Mouse (Mus musculus): ENCODE measurements at regions not wholly inside any gene's neighbourhood (a gene's known extent, or its start where the extent isn't known, plus 50 kb on each side); places are given as distances from the start of the nearest gene placed in this dataset.
A peak's percentile ranks its signal among the peaks of the same experiment; 100 is the strongest.

DNA sequence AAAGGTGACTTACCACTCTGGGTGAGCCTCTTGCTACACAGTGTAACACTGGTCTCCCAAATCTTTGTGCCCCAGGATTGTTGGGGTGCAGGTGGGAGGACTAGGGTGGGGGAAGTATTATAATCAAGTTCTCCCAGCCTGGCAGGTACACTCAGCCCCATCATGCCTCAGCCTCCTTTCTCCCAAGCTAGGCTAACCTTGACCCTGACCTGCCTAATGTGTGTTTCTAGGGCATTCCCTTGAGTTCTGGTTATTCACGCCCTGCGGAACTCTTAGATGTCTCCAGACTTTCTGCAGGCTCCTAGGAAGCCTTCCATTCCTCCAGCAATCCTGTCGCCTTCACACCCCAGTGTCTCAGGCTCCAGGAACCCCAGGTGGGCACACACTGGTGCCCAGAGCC is 73.5 kb downstream of the Gadd45g start:
- H3K9me3 ChIP-seq (ENCODE audit: control insufficient read depth, low read length): no peaks in the 10 kb centered on the region
- WGBS: 38% methylated on average over 3 of the region's 3 CpGs
- no peak overlapping the region for H3K9ac ChIP-seq (ENCODE audit: low read depth, low read length, severe bottlenecking)
- no peak for ATAC-seq (ENCODE audit: low FRiP score, low read depth)
- no peak overlapping the region for H3K4me3 ChIP-seq (replicated peaks; ENCODE audit: low read length)
- H3K36me3 ChIP-seq (ENCODE audit: control insufficient read depth, insufficient read depth, low read length): no peaks in the 10 kb centered on the region
- DNase-seq (ENCODE audit: low spot score): no peak
- no peak for TF ChIP-seq POLR2A (IDR thresholded peaks at IDR 0.05; ENCODE audit: borderline replicate concordance, extremely low read depth, insufficient read depth, insufficient read length)
- H3K27ac ChIP-seq (replicated peaks; ENCODE audit: low read depth, low read length): peak overlapping the region; percentile 71; the same call in 1 of the 2 replicates
- no peak overlapping the region for H3K4me2 ChIP-seq (replicated peaks; ENCODE audit: low read depth, low read length, severe bottlenecking)
- peaks cover 38% of the 10 kb centered on the region for H3K4me1 ChIP-seq (ENCODE audit: control insufficient read depth, insufficient read depth, low read length)
- no peaks in the 10 kb centered on the region for H3K27me3 ChIP-seq (ENCODE audit: control insufficient read depth, insufficient read depth, low read length)

DNA sequence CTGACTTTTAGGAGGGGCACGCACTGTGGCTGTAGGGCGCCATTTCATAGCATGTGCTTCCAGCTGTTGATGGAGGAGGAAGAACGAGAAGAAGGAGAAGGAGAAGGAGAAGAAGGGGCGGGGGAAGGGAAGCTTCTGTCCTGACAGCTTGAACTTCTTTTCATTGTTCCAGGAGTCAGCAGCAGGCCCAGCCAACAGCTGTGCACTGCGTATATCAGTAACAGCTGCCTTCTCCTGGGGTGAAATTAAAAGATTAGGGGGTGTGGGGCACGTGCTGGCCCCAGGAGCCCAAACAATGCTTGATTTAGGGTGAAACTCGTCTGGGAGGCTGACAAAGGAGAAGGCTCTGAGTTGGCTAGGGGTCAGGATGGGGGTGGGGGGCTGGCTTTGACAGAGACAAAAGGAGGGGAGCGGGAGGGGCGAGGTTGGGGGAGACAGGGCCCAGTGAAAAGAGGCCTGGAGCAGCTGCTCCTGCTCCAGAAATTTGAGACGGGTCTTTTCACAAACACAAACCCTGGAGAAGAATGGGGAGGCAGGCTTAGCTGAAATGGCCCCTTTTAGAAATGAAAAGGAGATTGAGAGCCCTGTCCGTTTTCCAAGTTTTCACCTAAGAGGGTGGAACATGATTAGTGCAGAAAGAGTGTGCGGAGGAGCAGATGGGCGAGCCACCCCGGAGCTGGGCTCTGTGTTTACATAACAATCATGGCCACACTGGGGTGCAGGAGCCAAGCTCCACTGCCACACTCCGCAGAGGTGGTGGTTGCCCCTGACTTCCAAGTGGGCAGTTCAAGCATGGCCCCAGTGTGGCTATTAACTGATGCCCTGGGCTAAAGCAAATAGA is 74.3 kb downstream of the Gadd45g start:
- Histone ChIP-seq H3K36me3 (ENCODE audit: control insufficient read depth, insufficient read depth, low read length) (no peaks in the 10 kb centered on the region), H3K27me3 (ENCODE audit: control insufficient read depth, insufficient read depth, low read length) (no peaks in the 10 kb centered on the region), H3K9ac (ENCODE audit: low read depth, low read length, severe bottlenecking) (no peak overlapping the region), H3K4me1 (ENCODE audit: control insufficient read depth, insufficient read depth, low read length) (peaks cover 38% of the 10 kb centered on the region), H3K27ac (replicated peaks; ENCODE audit: low read depth, low read length) (peak overlapping the region; percentile 71), H3K9me3 (ENCODE audit: control insufficient read depth, low read length) (no peaks in the 10 kb centered on the region), H3K4me3 (replicated peaks; ENCODE audit: low read length) (no peak overlapping the region), H3K4me2 (replicated peaks; ENCODE audit: low read depth, low read length, severe bottlenecking) (peak overlapping the region; percentile 19; the same call in 1 of the 2 replicates)
- DNase-seq (ENCODE audit: low spot score) (peak; percentile 87), ATAC-seq (ENCODE audit: low FRiP score, low read depth) (peak; percentile 88)
- WGBS: 8% methylated on average over 15 of the region's 15 CpGs
- no peak for TF ChIP-seq POLR2A (IDR thresholded peaks at IDR 0.05; ENCODE audit: borderline replicate concordance, extremely low read depth, insufficient read depth, insufficient read length)

DNA sequence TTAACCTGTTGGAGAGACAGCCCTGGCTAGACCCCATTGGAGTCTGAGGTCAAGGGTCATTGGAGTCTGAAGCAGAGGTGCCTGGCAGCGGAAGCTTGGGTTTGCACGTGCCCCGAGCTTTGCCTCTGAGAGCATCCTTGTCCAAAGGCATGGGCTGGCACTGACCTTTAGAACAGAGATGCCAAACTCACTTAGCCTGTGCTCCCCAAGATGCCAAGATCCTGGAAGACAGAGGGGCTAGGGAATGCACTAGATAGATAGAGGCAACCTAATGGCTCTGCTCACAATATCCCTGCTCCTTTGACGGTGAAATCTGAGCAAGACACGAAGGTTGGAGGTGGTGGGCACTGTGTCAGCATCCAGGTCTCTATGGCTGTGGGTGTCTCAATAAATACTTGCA is 75.1 kb downstream of the Gadd45g start:
- TF ChIP-seq POLR2A (IDR thresholded peaks at IDR 0.05; ENCODE audit: borderline replicate concordance, extremely low read depth, insufficient read depth, insufficient read length): no peak

DNA sequence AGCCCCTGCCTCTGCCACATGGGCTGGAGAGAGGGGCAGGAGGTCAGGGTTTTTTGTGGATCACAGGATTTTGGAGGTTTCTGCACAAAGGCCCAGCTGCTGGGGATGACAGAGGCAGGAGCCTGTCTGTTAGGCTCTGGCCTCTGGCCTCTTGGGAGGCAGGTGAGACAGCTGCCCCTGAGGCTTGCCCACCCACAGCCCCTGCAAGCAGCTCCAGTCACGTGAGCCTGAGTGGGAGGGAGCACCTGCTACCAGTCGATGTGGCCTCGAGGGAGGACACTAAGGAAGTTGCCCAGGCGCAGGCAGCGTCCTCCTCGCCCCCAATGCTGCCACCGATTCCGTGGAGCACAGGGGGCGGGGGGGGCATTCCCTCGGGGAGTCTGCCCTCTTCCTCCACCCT is 80.3 kb downstream of the Gadd45g start:
- 46% methylated on average over 9 of the region's 10 CpGs for WGBS

More for the DNA sequence above, 75.1 kb downstream of the Gadd45g start:
- Histone ChIP-seq H3K36me3 (ENCODE audit: control insufficient read depth, insufficient read depth, low read length) (no peaks in the 10 kb centered on the region), H3K9ac (ENCODE audit: low read depth, low read length, severe bottlenecking) (no peak overlapping the region), H3K4me1 (ENCODE audit: control insufficient read depth, insufficient read depth, low read length) (peaks cover 38% of the 10 kb centered on the region), H3K27me3 (ENCODE audit: control insufficient read depth, insufficient read depth, low read length) (no peaks in the 10 kb centered on the region), H3K27ac (replicated peaks; ENCODE audit: low read depth, low read length) (no peak overlapping the region), H3K9me3 (ENCODE audit: control insufficient read depth, low read length) (no peaks in the 10 kb centered on the region), H3K4me3 (replicated peaks; ENCODE audit: low read length) (no peak overlapping the region), H3K4me2 (replicated peaks; ENCODE audit: low read depth, low read length, severe bottlenecking) (no peak overlapping the region)
- 66% methylated on average over 5 of the region's 5 CpGs for WGBS
- DNase-seq (ENCODE audit: low spot score) (no peak), ATAC-seq (ENCODE audit: low FRiP score, low read depth) (no peak)

DNA sequence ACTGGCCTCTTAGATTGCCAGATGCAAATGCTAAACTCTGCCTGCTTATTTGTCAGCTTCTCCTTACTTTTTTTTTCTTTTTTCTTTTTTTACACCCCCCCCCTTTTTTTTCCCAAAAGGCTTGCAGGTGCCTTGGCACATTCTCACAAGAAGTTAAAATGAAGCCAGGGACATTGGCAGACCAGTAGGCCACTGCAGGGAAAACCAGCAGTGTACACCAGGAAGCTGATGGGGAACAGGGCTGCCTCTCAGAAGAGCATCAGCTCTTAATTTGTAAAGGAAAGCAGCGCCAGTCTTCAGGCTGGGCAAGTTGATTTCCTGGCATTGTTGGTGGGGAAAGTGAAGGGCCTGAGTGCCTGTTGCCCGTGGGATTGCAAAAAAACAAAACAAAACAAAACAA is 83.3 kb downstream of the Gadd45g start:
- H3K27ac ChIP-seq (replicated peaks; ENCODE audit: low read depth, low read length): no peak overlapping the region
- 54% methylated on average over 2 of the region's 2 CpGs for WGBS
- ATAC-seq (ENCODE audit: low FRiP score, low read depth): no peak

More for the DNA sequence above, 80.3 kb downstream of the Gadd45g start:
- Histone ChIP-seq H3K36me3 (ENCODE audit: control insufficient read depth, insufficient read depth, low read length) (no peaks in the 10 kb centered on the region), H3K4me2 (replicated peaks; ENCODE audit: low read depth, low read length, severe bottlenecking) (no peak overlapping the region), H3K9ac (ENCODE audit: low read depth, low read length, severe bottlenecking) (no peak overlapping the region), H3K9me3 (ENCODE audit: control insufficient read depth, low read length) (no peaks in the 10 kb centered on the region), H3K27ac (replicated peaks; ENCODE audit: low read depth, low read length) (no peak overlapping the region), H3K4me3 (replicated peaks; ENCODE audit: low read length) (no peak overlapping the region), H3K4me1 (ENCODE audit: control insufficient read depth, insufficient read depth, low read length) (peaks cover 8% of the 10 kb centered on the region), H3K27me3 (ENCODE audit: control insufficient read depth, insufficient read depth, low read length) (no peaks in the 10 kb centered on the region)
- DNase-seq (ENCODE audit: low spot score) (no peak), ATAC-seq (ENCODE audit: low FRiP score, low read depth) (no peak)
- no peak for TF ChIP-seq POLR2A (IDR thresholded peaks at IDR 0.05; ENCODE audit: borderline replicate concordance, extremely low read depth, insufficient read depth, insufficient read length)

More for the DNA sequence above, 83.3 kb downstream of the Gadd45g start:
- Histone ChIP-seq H3K9ac (ENCODE audit: low read depth, low read length, severe bottlenecking) (no peak overlapping the region), H3K27me3 (ENCODE audit: control insufficient read depth, insufficient read depth, low read length) (no peaks in the 10 kb centered on the region), H3K9me3 (ENCODE audit: control insufficient read depth, low read length) (no peaks in the 10 kb centered on the region), H3K36me3 (ENCODE audit: control insufficient read depth, insufficient read depth, low read length) (no peaks in the 10 kb centered on the region), H3K4me1 (ENCODE audit: control insufficient read depth, insufficient read depth, low read length) (peaks cover 8% of the 10 kb centered on the region), H3K4me2 (replicated peaks; ENCODE audit: low read depth, low read length, severe bottlenecking) (no peak overlapping the region), H3K4me3 (replicated peaks; ENCODE audit: low read length) (no peak overlapping the region)
- no peak for DNase-seq (ENCODE audit: low spot score)
- no peak for TF ChIP-seq POLR2A (IDR thresholded peaks at IDR 0.05; ENCODE audit: borderline replicate concordance, extremely low read depth, insufficient read depth, insufficient read length)

Data from limb, embryonic 14.5 days (tissue).